Mouse (Mus musculus) bone marrow, adult 2 months (tissue): ENCODE measurements around the gene Nrgn.

ENCODE experiments used
- CTCF ChIP-seq: fragments of 200-500 bp; IDR thresholded peaks from 2 replicates; pipeline ENCODE4 v1.5.1; 2011; ENCODE audit warnings: low read length, control low read depth; ENCODE audit not compliant: control insufficient read depth, insufficient read depth
- POLR2A ChIP-seq: fragments of 200-500 bp; IDR thresholded peaks from 2 replicates; pipeline ENCODE4 v1.6.1; 2011; ENCODE audit warnings: low read depth, mild to moderate bottlenecking, control low read depth, low read length, borderline replicate concordance; ENCODE audit not compliant: control insufficient read depth

DNA sequence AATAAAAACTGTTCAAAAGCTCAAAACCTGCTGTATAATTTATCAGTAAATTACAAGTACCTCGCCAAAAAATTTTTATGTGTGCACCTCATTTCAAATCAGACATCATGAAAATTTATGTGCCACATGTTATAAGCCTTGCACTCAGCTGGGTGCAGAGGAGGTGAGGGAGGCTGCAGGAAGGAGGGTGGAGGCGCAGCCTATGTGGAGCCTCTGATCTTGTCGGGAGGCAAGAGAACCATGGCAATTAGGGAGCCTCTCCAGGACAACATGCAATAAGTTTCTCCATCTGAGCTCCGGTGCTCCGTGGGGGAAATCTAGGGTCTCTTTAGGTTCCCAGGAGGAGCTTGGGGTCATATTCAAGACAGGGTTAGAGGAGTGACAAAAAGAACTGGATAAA, 14.8 kb upstream of the Nrgn start:
- TF ChIP-seq CTCF (no peak), POLR2A (no peak)
